In the genomic region with DNA sequence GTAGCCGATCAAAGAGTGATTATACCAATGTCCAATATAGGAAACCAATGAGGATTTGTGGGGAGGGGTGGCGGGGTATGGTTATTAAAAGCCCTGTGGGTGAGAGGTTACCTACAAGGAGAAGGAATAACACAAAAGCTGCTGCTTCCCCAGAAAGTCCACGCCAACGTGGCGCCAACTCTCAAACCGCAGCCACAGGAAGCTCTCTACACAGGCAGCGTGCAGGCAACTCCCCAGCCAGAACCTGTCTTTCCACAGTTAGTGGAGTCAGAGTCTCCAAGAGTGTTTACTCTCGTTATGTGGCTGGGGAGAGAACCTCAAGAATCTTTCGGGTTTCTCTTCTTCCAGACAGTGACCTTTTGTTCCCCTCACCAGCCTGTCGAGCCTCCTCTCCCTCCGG, we compare ENCODE assay signal across 17 mouse cellular contexts.
DNase-seq lines count a peak whose midpoint lies in the region; ATAC-seq lines count a peak whose summit lies in the region.
"Had no signal": no experiment of that assay in that cellular context is flagged by ENCODE, and none has a peak within 500 bp of the region (broad histone marks: within the 10 kb centered on the region; RNA-seq: fewer than 3 reads in every experiment).

No protein-coding gene starts in this region.

- WGBS in lung, embryonic 16.5 days = 39% methylated on average over 11 of the region's 11 CpGs
- 89% methylated on average over 11 of the region's 11 CpGs for WGBS in midbrain, embryonic 14.5 days

- no peak overlapping the region for H3K4me3 ChIP-seq in lung, embryonic 16.5 days (ENCODE audit: low read length)
- H3K4me3 ChIP-seq in midbrain, embryonic 14.5 days (replicated peaks; ENCODE audit: low read depth, low read length) = no peak overlapping the region
- H3K4me3 ChIP-seq: embryonic facial prominence, embryonic 12.5 days; heart, embryonic 10.5 days; hindbrain, embryonic 10.5 days; limb, embryonic 15.5 days had no signal

- peak overlapping the region; percentile 56 for H3K27ac ChIP-seq in lung, embryonic 16.5 days (ENCODE audit: low read length)
- no peak overlapping the region for H3K27ac ChIP-seq in midbrain, embryonic 14.5 days (replicated peaks; ENCODE audit: low read depth, low read length)
- H3K27ac ChIP-seq: embryonic facial prominence, embryonic 12.5 days; heart, embryonic 10.5 days; hindbrain, embryonic 10.5 days; hindbrain, postnatal 0 days; kidney, postnatal 0 days; limb, embryonic 15.5 days had no signal

- H3K36me3 ChIP-seq in lung, embryonic 16.5 days (ENCODE audit: control insufficient read depth, insufficient read depth, low read length) = no peaks in the 10 kb centered on the region
- no peaks in the 10 kb centered on the region for H3K36me3 ChIP-seq in midbrain, embryonic 14.5 days (ENCODE audit: control insufficient read depth, insufficient read depth, low read length)
- H3K36me3 ChIP-seq: embryonic facial prominence, embryonic 12.5 days; heart, embryonic 10.5 days; hindbrain, embryonic 10.5 days; limb, embryonic 15.5 days had no signal

- H3K9ac ChIP-seq in lung, embryonic 16.5 days (ENCODE audit: low read length) = no peak overlapping the region
- H3K9ac ChIP-seq in midbrain, embryonic 14.5 days (replicated peaks; ENCODE audit: low read length) = no peak overlapping the region
- H3K9ac ChIP-seq: embryonic facial prominence, embryonic 12.5 days; limb, embryonic 15.5 days had no signal

- H3K9me3 ChIP-seq in lung, embryonic 16.5 days (ENCODE audit: control insufficient read depth, low read length) = no peaks in the 10 kb centered on the region
- no peaks in the 10 kb centered on the region for H3K9me3 ChIP-seq in midbrain, embryonic 14.5 days (ENCODE audit: control insufficient read depth, low read length)
- H3K9me3 ChIP-seq: embryonic facial prominence, embryonic 12.5 days; heart, embryonic 10.5 days; hindbrain, embryonic 10.5 days; limb, embryonic 15.5 days had no signal

- peaks cover 9% of the 10 kb centered on the region; the same call in 1 of the 2 replicates for H3K4me1 ChIP-seq in lung, embryonic 16.5 days (replicated peaks; ENCODE audit: control insufficient read depth, insufficient read depth, low read length)
- H3K4me1 ChIP-seq in midbrain, embryonic 14.5 days (ENCODE audit: control insufficient read depth, insufficient read depth, low read length) = no peaks in the 10 kb centered on the region

- no peak overlapping the region for H3K4me2 ChIP-seq in lung, embryonic 16.5 days (ENCODE audit: low read depth, low read length)
- no peak overlapping the region for H3K4me2 ChIP-seq in midbrain, embryonic 14.5 days (ENCODE audit: low read length)
- H3K4me2 ChIP-seq: embryonic facial prominence, embryonic 12.5 days; limb, embryonic 15.5 days had no signal

- DNase-seq in heart, adult 11 months = peak; percentile 77
- DNase-seq in heart, adult 18-20 months = no peak
- DNase-seq in CD4-positive helper T cell, adult 2 months (ENCODE audit: low read depth, low spot score) = peak; percentile 16
- DNase-seq in thymus, postnatal 4 days = peak; percentile 20
- no peak for DNase-seq in right cerebral cortex, postnatal 25 days
- DNase-seq in cerebellum, adult 9-10 months = no peak
- no peak for DNase-seq in midbrain, embryonic 14.5 days
- DNase-seq: cerebellum, adult 9-11 months; gastrocnemius, postnatal 10 days had no signal

- H3K27me3 ChIP-seq in lung, embryonic 16.5 days (ENCODE audit: control insufficient read depth, insufficient read depth, low read depth, low read length) = no peaks in the 10 kb centered on the region
- H3K27me3 ChIP-seq in midbrain, embryonic 14.5 days (ENCODE audit: control insufficient read depth, insufficient read depth, low read length) = no peaks in the 10 kb centered on the region
- H3K27me3 ChIP-seq: embryonic facial prominence, embryonic 12.5 days; limb, embryonic 15.5 days had no signal

- ATAC-seq in lung, embryonic 16.5 days (ENCODE audit: low read depth) = peak; percentile 69
- ATAC-seq in midbrain, embryonic 14.5 days (ENCODE audit: low FRiP score, low TSS enrichment) = no peak
- ATAC-seq: forebrain, embryonic 14.5 days; hindbrain, postnatal 0 days had no signal

Comparison
In these comparisons a context has a peak if more than half of its experiments do, and no peak if none do; other contexts are left out.
1. DNase-seq: peak in heart, adult 11 months (single experiment), CD4-positive helper T cell, adult 2 months (single experiment) and thymus, postnatal 4 days (single experiment); none in heart, adult 18-20 months (0 of 2), right cerebral cortex, postnatal 25 days (single experiment), cerebellum, adult 9-10 months (single experiment) and midbrain, embryonic 14.5 days (single experiment).